Comparison of ENCODE assay signal across 10 mouse cellular contexts in the genomic region with DNA sequence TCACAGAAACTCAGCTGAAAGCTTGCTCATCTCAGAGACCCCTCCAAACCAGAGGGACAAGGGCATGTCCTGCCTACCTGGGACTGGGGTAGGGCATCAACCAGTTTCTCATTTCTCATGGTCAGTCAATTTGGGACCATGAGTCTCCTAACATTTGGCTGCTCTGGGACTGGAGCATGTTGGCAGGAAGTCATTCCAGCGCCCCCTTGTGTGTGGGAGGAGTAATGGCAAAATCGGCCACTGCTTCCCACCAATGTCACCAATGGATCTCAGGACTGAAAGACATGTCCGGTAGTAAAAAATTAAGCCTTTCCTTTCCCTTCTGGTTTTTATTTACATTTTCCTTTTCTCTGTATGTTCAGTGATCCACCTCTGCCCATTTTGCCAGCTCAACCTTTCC.
A peak's percentile ranks its signal among the peaks of the same experiment; 100 is the strongest.
DNase-seq lines count a peak whose midpoint lies in the region; ATAC-seq and TF ChIP-seq lines count a peak whose summit lies in the region.
"Had no signal": no experiment of that assay in that cellular context is flagged by ENCODE, and none has a peak within 500 bp of the region (broad histone marks: within the 10 kb centered on the region; RNA-seq: fewer than 3 reads in every experiment).

No protein-coding gene starts in this region.

- H3K36me3 ChIP-seq in intestine, postnatal 0 days (ENCODE audit: control insufficient read depth, insufficient read depth) = no peaks in the 10 kb centered on the region
- H3K36me3 ChIP-seq in intestine, embryonic 16.5 days (ENCODE audit: control insufficient read depth, insufficient read depth, low read length) = no peaks in the 10 kb centered on the region
- no peaks in the 10 kb centered on the region for H3K36me3 ChIP-seq in C2C12 (ENCODE audit: control insufficient read depth, insufficient read depth)
- H3K36me3 ChIP-seq: midbrain, embryonic 10.5 days; stomach, embryonic 15.5 days had no signal

- no peaks in the 10 kb centered on the region for H3K4me1 ChIP-seq in intestine, postnatal 0 days (replicated peaks; ENCODE audit: control insufficient read depth, insufficient read depth, low read length)
- H3K4me1 ChIP-seq in intestine, embryonic 16.5 days (ENCODE audit: control insufficient read depth, insufficient read depth, low read length) = 0 out of 2 replicates have a peak, but pooled peaks cover 3% of the 10 kb centered on the region
- H3K4me1 ChIP-seq: stomach, embryonic 15.5 days had no signal

- H3K4me3 ChIP-seq in intestine, postnatal 0 days (ENCODE audit: low read depth, low read length) = no peak overlapping the region
- no peak overlapping the region for H3K4me3 ChIP-seq in intestine, embryonic 16.5 days (ENCODE audit: low read length)
- H3K4me3 ChIP-seq in C2C12 (ENCODE audit: insufficient read depth, poor library complexity, severe bottlenecking) = no peak overlapping the region
- H3K4me3 ChIP-seq: midbrain, embryonic 10.5 days; stomach, embryonic 15.5 days had no signal

- H3K9ac ChIP-seq in intestine, postnatal 0 days (ENCODE audit: low read depth, low read length) = no peak overlapping the region
- no peak overlapping the region for H3K9ac ChIP-seq in intestine, embryonic 16.5 days (ENCODE audit: low read depth, low read length)
- H3K9ac ChIP-seq: stomach, embryonic 15.5 days had no signal

- peak; percentile 75 for TF ChIP-seq CTCF in intestine, postnatal 0 days (IDR thresholded peaks at IDR 0.05; ENCODE audit: low read depth)
- TF ChIP-seq CTCF in C2C12 (IDR thresholded peaks at IDR 0.05; ENCODE audit: control insufficient read depth, insufficient read depth, insufficient read length) = peak; percentile 57

- no peak overlapping the region for H3K27ac ChIP-seq in intestine, postnatal 0 days (ENCODE audit: low read depth, low read length)
- H3K27ac ChIP-seq in intestine, embryonic 16.5 days (ENCODE audit: low read length) = no peak overlapping the region
- H3K27ac ChIP-seq: stomach, embryonic 15.5 days had no signal

- no peaks in the 10 kb centered on the region for H3K9me3 ChIP-seq in intestine, postnatal 0 days (ENCODE audit: control insufficient read depth)
- H3K9me3 ChIP-seq in intestine, embryonic 16.5 days (ENCODE audit: control insufficient read depth, low read length) = no peaks in the 10 kb centered on the region
- H3K9me3 ChIP-seq: midbrain, embryonic 10.5 days; stomach, embryonic 15.5 days had no signal

- no peak overlapping the region for H3ac ChIP-seq in C2C12 (ENCODE audit: control insufficient read depth, insufficient read length, low read depth)

- H3K79me2 ChIP-seq in C2C12 (ENCODE audit: control insufficient read depth, insufficient read depth) = no peaks in the 10 kb centered on the region

- H3K79me3 ChIP-seq in C2C12 (ENCODE audit: low read depth) = no peaks in the 10 kb centered on the region

- no peak overlapping the region for H3K4me2 ChIP-seq in intestine, postnatal 0 days (replicated peaks; ENCODE audit: low read depth)
- H3K4me2 ChIP-seq in intestine, embryonic 16.5 days (ENCODE audit: low read depth, low read length) = no peak overlapping the region
- H3K4me2 ChIP-seq: stomach, embryonic 15.5 days had no signal

- H3K27me3 ChIP-seq in intestine, postnatal 0 days (replicated peaks; ENCODE audit: control insufficient read depth, insufficient read depth, low read length) = no peaks in the 10 kb centered on the region
- no peaks in the 10 kb centered on the region for H3K27me3 ChIP-seq in intestine, embryonic 16.5 days (replicated peaks; ENCODE audit: control insufficient read depth, insufficient read depth, low read length)
- H3K27me3 ChIP-seq in C2C12 (ENCODE audit: control insufficient read depth, insufficient read depth, insufficient read length) = no peaks in the 10 kb centered on the region
- H3K27me3 ChIP-seq: stomach, embryonic 15.5 days had no signal

- WGBS in intestine, postnatal 0 days = 62% methylated on average over 3 of the region's 3 CpGs
- 57% methylated on average over 3 of the region's 3 CpGs for WGBS in intestine, embryonic 16.5 days

- DNase-seq in R1 (ENCODE audit: low read depth, low spot score) = peak; percentile 79
- DNase-seq in lung, adult 18-20 months = peak; percentile 18 to 20
- no peak for DNase-seq in urinary bladder, adult 2 months (ENCODE audit: low spot score)
- DNase-seq in cerebellum, postnatal 36 days = no peak
- no peak for DNase-seq in ovary, postnatal 14 days (ENCODE audit: low spot score)

- no peak for ATAC-seq in intestine, postnatal 0 days
- ATAC-seq in intestine, embryonic 16.5 days = no peak

TF ChIP-seq in C2C12, 6 proteins besides CTCF, POLR2A, EP300 and RAD21:
- TF ChIP-seq MYOG (IDR thresholded peaks at IDR 0.05; ENCODE audit: control insufficient read depth, extremely low read depth, insufficient read length) (no peak), CEBPB (IDR thresholded peaks at IDR 0.05; ENCODE audit: low read depth) (no peak), USF1 (IDR thresholded peaks at IDR 0.05; ENCODE audit: low read depth) (no peak), MYOD1 (IDR thresholded peaks at IDR 0.05; ENCODE audit: control insufficient read depth, insufficient read length, low read depth) (no peak), FOSL1 (IDR thresholded peaks at IDR 0.05; ENCODE audit: insufficient read depth, low read length, poor library complexity, severe bottlenecking) (no peak), MAX (IDR thresholded peaks at IDR 0.05) (no peak)

Comparison
In these comparisons a context has a peak if more than half of its experiments do, and no peak if none do; other contexts are left out.
1. DNase-seq: peak in R1 (single experiment) and lung, adult 18-20 months (2 of 2); none in urinary bladder, adult 2 months (single experiment), cerebellum, postnatal 36 days (0 of 2) and ovary, postnatal 14 days (single experiment).